In the genomic region with DNA sequence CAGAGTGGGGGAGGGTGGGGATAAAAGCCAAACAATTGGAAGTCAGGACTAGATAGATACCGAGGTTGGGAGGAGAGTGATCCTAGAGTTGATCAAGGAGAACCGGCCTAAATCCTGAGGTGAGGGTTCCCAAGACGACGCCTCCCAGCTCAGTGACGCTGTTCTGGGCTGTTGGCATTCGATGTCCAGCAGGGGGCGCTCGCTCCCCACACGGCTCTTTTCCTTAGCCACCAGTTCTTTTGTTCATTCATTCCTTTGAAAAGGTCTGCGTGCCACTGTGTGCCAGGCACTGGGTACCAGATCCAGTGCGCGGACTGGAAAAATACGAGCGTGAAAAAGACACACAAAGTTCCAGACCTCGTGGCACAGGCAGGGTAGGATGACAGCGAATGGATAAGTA, we compare ENCODE assay signal across 9 mouse cellular contexts. TPM values are rescaled to one million over a fixed set of nuclear protein-coding genes. Genes with fewer than 3 reads are reported as not detected.
DNase-seq lines count a peak whose midpoint lies in the region; ATAC-seq and TF ChIP-seq lines count a peak whose summit lies in the region.
"Had no signal": no experiment of that assay in that cellular context is flagged by ENCODE, and none has a peak within 500 bp of the region (broad histone marks: within the 10 kb centered on the region; RNA-seq: fewer than 3 reads in every experiment).

No protein-coding gene starts in this region.

- TF ChIP-seq POLR2A in liver, adult 2 months (IDR thresholded peaks at IDR 0.05; ENCODE audit: extremely low read depth, insufficient read depth, low read length) = no peak

- TF ChIP-seq CTCF in kidney, postnatal 0 days (IDR thresholded peaks at IDR 0.05; ENCODE audit: low read depth) = peak; percentile 99
- peak; percentile 89 for TF ChIP-seq CTCF in liver, adult 2 months (IDR thresholded peaks at IDR 0.05; ENCODE audit: low read depth, low read length)

- H3K27ac ChIP-seq in heart, embryonic 10.5 days = no peak overlapping the region
- no peak overlapping the region for H3K27ac ChIP-seq in kidney, postnatal 0 days
- H3K27ac ChIP-seq in liver, adult 2 months (replicated peaks; ENCODE audit: insufficient read depth, low read depth, low read length) = no peak overlapping the region

- 5% methylated on average over 16 of the region's 16 CpGs for WGBS in heart, embryonic 10.5 days
- WGBS in kidney, postnatal 0 days = 6% methylated on average over 16 of the region's 16 CpGs
- WGBS in liver, adult 2 months = 4% methylated on average over 16 of the region's 16 CpGs

- no peaks in the 10 kb centered on the region for H3K9me3 ChIP-seq in heart, embryonic 10.5 days
- no peaks in the 10 kb centered on the region for H3K9me3 ChIP-seq in kidney, postnatal 0 days (replicated peaks; ENCODE audit: low read length)

- H3K36me3 ChIP-seq in heart, embryonic 10.5 days = no peaks in the 10 kb centered on the region
- H3K36me3 ChIP-seq in kidney, postnatal 0 days (ENCODE audit: insufficient read depth, low read length) = no peaks in the 10 kb centered on the region
- H3K36me3 ChIP-seq in liver, adult 2 months (ENCODE audit: control insufficient read depth, insufficient read depth, low read length) = no peaks in the 10 kb centered on the region
- no peaks in the 10 kb centered on the region for H3K36me3 ChIP-seq in splenic B cell, adult 2 months (ENCODE audit: control insufficient read depth, insufficient read depth, low read length, poor library complexity, severe bottlenecking)

- 0 out of 2 replicates have a peak, but pooled peaks cover 4% of the 10 kb centered on the region for H3K4me1 ChIP-seq in heart, embryonic 10.5 days
- no peaks in the 10 kb centered on the region for H3K4me1 ChIP-seq in kidney, postnatal 0 days (replicated peaks; ENCODE audit: insufficient read depth, low read length)
- no peaks in the 10 kb centered on the region for H3K4me1 ChIP-seq in liver, adult 2 months (ENCODE audit: control insufficient read depth, insufficient read depth, low read length)

- H3K4me3 ChIP-seq in heart, embryonic 10.5 days = no peak overlapping the region
- no peak overlapping the region for H3K4me3 ChIP-seq in kidney, postnatal 0 days (replicated peaks; ENCODE audit: low read depth, low read length)
- no peak overlapping the region for H3K4me3 ChIP-seq in liver, adult 2 months (ENCODE audit: insufficient read depth, low read depth, low read length)

- H3K79me2 ChIP-seq in liver, adult 2 months (ENCODE audit: control insufficient read depth, insufficient read depth, low read length) = no peaks in the 10 kb centered on the region

- no peak overlapping the region for H3K4me2 ChIP-seq in kidney, postnatal 0 days (ENCODE audit: low read length)

- H3K9ac ChIP-seq in kidney, postnatal 0 days (ENCODE audit: low read depth, low read length) = no peak overlapping the region
- no peak overlapping the region for H3K9ac ChIP-seq in liver, adult 2 months (ENCODE audit: low read depth, low read length)

- peak; percentile 63 for DNase-seq in A20 (ENCODE audit: low read depth, low spot score)
- peak; percentile 87 for DNase-seq in adrenal gland, postnatal 14 days
- DNase-seq in embryo, embryonic 9.5 days (ENCODE audit: extremely low spot score) = peak; percentile 81
- peak; percentile 90 for DNase-seq in heart, embryonic 10.5 days (ENCODE audit: low spot score)
- peak; percentile 66 for DNase-seq in kidney, postnatal 0 days (ENCODE audit: low spot score)
- no peak for DNase-seq in liver, adult 2 months (ENCODE audit: extremely low read depth, low read depth, low spot score)
- DNase-seq in neural tube, embryonic 10.5 days (ENCODE audit: extremely low spot score, low spot score) = peak; percentile 87
- peak; percentile 86 for DNase-seq in splenic B cell, adult 2 months (ENCODE audit: low read depth, low spot score)

- 0 out of 2 replicates have a peak, but pooled peaks cover 3% of the 10 kb centered on the region for H3K27me3 ChIP-seq in heart, embryonic 10.5 days (ENCODE audit: insufficient read depth, poor library complexity, severe bottlenecking)
- H3K27me3 ChIP-seq in kidney, postnatal 0 days (ENCODE audit: insufficient read depth, low read length) = no peaks in the 10 kb centered on the region
- H3K27me3 ChIP-seq in liver, adult 2 months (ENCODE audit: control insufficient read depth, insufficient read depth, low read length) = 0 out of 2 replicates have a peak, but pooled peaks cover 6% of the 10 kb centered on the region
- no peaks in the 10 kb centered on the region for H3K27me3 ChIP-seq in splenic B cell, adult 2 months (ENCODE audit: control insufficient read depth, insufficient read depth, low read length, poor library complexity, severe bottlenecking)

- ATAC-seq in kidney, postnatal 0 days (replicated peaks; ENCODE audit: low FRiP score, low read depth) = no peak

RNA-seq across cellular contexts. Expression of a gene that starts 17.3 kb away (rescaled TPM):
- total RNA-seq in adrenal gland, postnatal 14 days (2021) = not detected in 2 replicates
- 4.4 and 12.4 TPM in 2 replicates for polyA plus RNA-seq in heart, embryonic 10.5 days (2016; fragmentation: Nextera tagmentation; extraction: Ambion mirVana)
- 0.04 TPM in 1 of 2 replicates, not detected in the other for polyA plus RNA-seq in kidney, postnatal 0 days (2015; fragmentation: Nextera tagmentation; extraction: Ambion mirVana)
- total RNA-seq in liver, adult 2 months (2014; rRNA removed) = not detected in 2 replicates
- not detected in 2 replicates for polyA plus RNA-seq in liver, adult 2 months (2012; rRNA removed)

RNA-seq across cellular contexts. Expression of a gene that starts 17.7 kb away (rescaled TPM):
- 0.26 TPM in 1 of 2 replicates, not detected in the other for total RNA-seq in adrenal gland, postnatal 14 days (2021)
- not detected in 2 replicates for polyA plus RNA-seq in heart, embryonic 10.5 days (2016; fragmentation: Nextera tagmentation; extraction: Ambion mirVana)
- not detected in 2 replicates for polyA plus RNA-seq in kidney, postnatal 0 days (2015; fragmentation: Nextera tagmentation; extraction: Ambion mirVana)
- total RNA-seq in liver, adult 2 months (2014; rRNA removed) = not detected in 2 replicates
- 0.55 and 1.0 TPM in 2 replicates for polyA plus RNA-seq in liver, adult 2 months (2012; rRNA removed)
- polyA plus RNA-seq: stomach, embryonic 16.5 days had no signal

RNA-seq across cellular contexts. Expression of a gene that starts 24.7 kb away (rescaled TPM):
- total RNA-seq in adrenal gland, postnatal 14 days (2021) = not detected in 2 replicates
- polyA plus RNA-seq in heart, embryonic 10.5 days (2016; fragmentation: Nextera tagmentation; extraction: Ambion mirVana) = 0.78 and 2.7 TPM in 2 replicates
- polyA plus RNA-seq in kidney, postnatal 0 days (2015; fragmentation: Nextera tagmentation; extraction: Ambion mirVana) = 2.8 and 6.1 TPM in 2 replicates
- total RNA-seq in liver, adult 2 months (2014; rRNA removed) = 0.94 and 1.4 TPM in 2 replicates
- polyA plus RNA-seq in liver, adult 2 months (2012; rRNA removed) = 0.42 and 1.6 TPM in 2 replicates

RNA-seq across cellular contexts. Expression of a gene that starts 35.2 kb away (rescaled TPM):
- 32.1 and 35.2 TPM in 2 replicates for total RNA-seq in adrenal gland, postnatal 14 days (2021)
- 34.1 and 39.0 TPM in 2 replicates for polyA plus RNA-seq in heart, embryonic 10.5 days (2016; fragmentation: Nextera tagmentation; extraction: Ambion mirVana)
- polyA plus RNA-seq in kidney, postnatal 0 days (2015; fragmentation: Nextera tagmentation; extraction: Ambion mirVana) = 35.3 and 36.9 TPM in 2 replicates
- 14.0 and 15.6 TPM in 2 replicates for total RNA-seq in liver, adult 2 months (2014; rRNA removed)
- 19.2 and 21.3 TPM in 2 replicates for polyA plus RNA-seq in liver, adult 2 months (2012; rRNA removed)

RNA-seq across cellular contexts. Expression of a gene that starts 58.9 kb away (rescaled TPM):
- total RNA-seq in adrenal gland, postnatal 14 days (2021) = 9.3 and 78.8 TPM in 2 replicates
- 1.7 and 4.2 TPM in 2 replicates for polyA plus RNA-seq in heart, embryonic 10.5 days (2016; fragmentation: Nextera tagmentation; extraction: Ambion mirVana)
- 14.7 and 18.9 TPM in 2 replicates for polyA plus RNA-seq in kidney, postnatal 0 days (2015; fragmentation: Nextera tagmentation; extraction: Ambion mirVana)
- total RNA-seq in liver, adult 2 months (2014; rRNA removed) = 20.0 and 26.8 TPM in 2 replicates
- 7.6 and 10.4 TPM in 2 replicates for polyA plus RNA-seq in liver, adult 2 months (2012; rRNA removed)
